In the genomic region with DNA sequence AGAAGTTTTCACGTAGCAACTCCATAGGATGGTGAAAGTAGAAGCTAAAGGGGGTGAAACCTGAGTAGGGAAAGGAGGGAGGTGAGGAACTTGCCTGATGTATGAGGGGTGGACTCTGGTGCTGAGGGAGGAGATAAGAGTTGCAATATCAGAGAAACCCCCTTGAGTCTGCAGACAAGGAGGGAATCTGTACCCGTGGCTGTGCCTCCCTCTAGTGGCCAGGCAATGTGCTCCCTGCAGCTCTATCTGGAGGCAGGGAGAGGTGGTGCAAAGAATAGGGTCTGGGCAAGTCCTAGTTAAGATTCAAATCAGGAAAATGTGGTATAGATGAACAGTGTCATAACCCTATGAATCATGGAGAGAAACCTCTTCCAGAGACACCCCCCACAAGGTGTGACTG, we compare ENCODE assay signal across 9 mouse cellular contexts.
DNase-seq lines count a peak whose midpoint lies in the region; ATAC-seq and TF ChIP-seq lines count a peak whose summit lies in the region.
"Had no signal": no experiment of that assay in that cellular context is flagged by ENCODE, and none has a peak within 500 bp of the region (broad histone marks: within the 10 kb centered on the region; RNA-seq: fewer than 3 reads in every experiment).

No protein-coding gene starts in this region.

- TF ChIP-seq POLR2A in limb, embryonic 14.5 days (IDR thresholded peaks at IDR 0.05; ENCODE audit: borderline replicate concordance, extremely low read depth, insufficient read depth, insufficient read length), result no peak

- no peak overlapping the region for H3K9ac ChIP-seq in liver, embryonic 11.5 days (ENCODE audit: low read depth, low read length)
- no peak overlapping the region for H3K9ac ChIP-seq in hindbrain, postnatal 0 days (replicated peaks; ENCODE audit: low read length)
- no peak overlapping the region for H3K9ac ChIP-seq in limb, embryonic 14.5 days (ENCODE audit: low read depth, low read length, severe bottlenecking)

- no peak overlapping the region for H3K4me3 ChIP-seq in liver, embryonic 11.5 days (ENCODE audit: low read depth, low read length)
- H3K4me3 ChIP-seq in hindbrain, postnatal 0 days (ENCODE audit: low read length), result no peak overlapping the region
- no peak overlapping the region for H3K4me3 ChIP-seq in limb, embryonic 14.5 days (replicated peaks; ENCODE audit: low read length)

- H3K36me3 ChIP-seq in liver, embryonic 11.5 days (ENCODE audit: control insufficient read depth, insufficient read depth, low read length), result no peaks in the 10 kb centered on the region
- H3K36me3 ChIP-seq in hindbrain, postnatal 0 days (ENCODE audit: insufficient read depth, low read length), result no peaks in the 10 kb centered on the region
- H3K36me3 ChIP-seq in limb, embryonic 14.5 days (ENCODE audit: control insufficient read depth, insufficient read depth, low read length), result no peaks in the 10 kb centered on the region

- no peak overlapping the region for H3K27ac ChIP-seq in liver, embryonic 11.5 days (ENCODE audit: low read depth, low read length)
- H3K27ac ChIP-seq in hindbrain, postnatal 0 days, result no peak overlapping the region
- no peak overlapping the region for H3K27ac ChIP-seq in limb, embryonic 14.5 days (replicated peaks; ENCODE audit: low read depth, low read length)
- H3K27ac ChIP-seq: macrophage had no signal

- no peak overlapping the region for H3K4me2 ChIP-seq in liver, embryonic 11.5 days
- H3K4me2 ChIP-seq in hindbrain, postnatal 0 days (ENCODE audit: low read depth, low read length), result no peak overlapping the region
- H3K4me2 ChIP-seq in limb, embryonic 14.5 days (replicated peaks; ENCODE audit: low read depth, low read length, severe bottlenecking), result no peak overlapping the region

- H3K27me3 ChIP-seq in liver, embryonic 11.5 days (replicated peaks; ENCODE audit: control insufficient read depth, insufficient read depth, low read length), result no peaks in the 10 kb centered on the region
- H3K27me3 ChIP-seq in Patski, result peaks cover 6% of the 10 kb centered on the region
- no peaks in the 10 kb centered on the region for H3K27me3 ChIP-seq in hindbrain, postnatal 0 days (ENCODE audit: insufficient read depth, low read length)
- H3K27me3 ChIP-seq in limb, embryonic 14.5 days (ENCODE audit: control insufficient read depth, insufficient read depth, low read length), result no peaks in the 10 kb centered on the region

- peak; percentile 80 for TF ChIP-seq CTCF in Patski (IDR thresholded peaks at IDR 0.05)
- peak; percentile 86 for TF ChIP-seq CTCF in hindbrain, postnatal 0 days (IDR thresholded peaks at IDR 0.05; ENCODE audit: low read depth)

- no peaks in the 10 kb centered on the region for H3K9me3 ChIP-seq in liver, embryonic 11.5 days (ENCODE audit: control insufficient read depth, low read length)
- no peaks in the 10 kb centered on the region for H3K9me3 ChIP-seq in hindbrain, postnatal 0 days (ENCODE audit: low read length)
- H3K9me3 ChIP-seq in limb, embryonic 14.5 days (ENCODE audit: control insufficient read depth, low read length), result no peaks in the 10 kb centered on the region

- DNase-seq in liver (peak; percentile 20), Patski (ENCODE audit: low read depth, low spot score) (no peak)
- no peak for DNase-seq in liver, embryonic 11.5 days (ENCODE audit: low spot score)
- peak; percentile 47 for DNase-seq in embryo, embryonic 10.5 days (ENCODE audit: low spot score)
- peak; percentile 69 for DNase-seq in hindbrain, postnatal 0 days (ENCODE audit: low spot score)
- peak; percentile 10 for DNase-seq in limb, embryonic 14.5 days (ENCODE audit: low spot score)
- DNase-seq in retina, postnatal 1 day, result peak; percentile 66
- DNase-seq in gastrocnemius, adult 18-20 months (ENCODE audit: low spot score), result no peak

- in situ Hi-C loops in Patski (cut with MboI; ENCODE audit: low pct_unique_long_range_greater_than_20kb), result loop anchor here (25.0 kb wide), 1 partner anchor 641 kb away; a partner anchor contains a TSS

- H3K4me1 ChIP-seq in liver, embryonic 11.5 days (replicated peaks; ENCODE audit: control insufficient read depth, insufficient read depth, low read length), result no peaks in the 10 kb centered on the region
- H3K4me1 ChIP-seq in hindbrain, postnatal 0 days (ENCODE audit: insufficient read depth, low read length), result no peaks in the 10 kb centered on the region
- no peaks in the 10 kb centered on the region for H3K4me1 ChIP-seq in limb, embryonic 14.5 days (ENCODE audit: control insufficient read depth, insufficient read depth, low read length)

- POLR2A ChIA-PET in Patski (lab: Charles Lee), result no interaction called here

- no peak for ATAC-seq in liver, embryonic 11.5 days (replicated peaks; ENCODE audit: low FRiP score)
- ATAC-seq in Patski, result no peak
- peak; percentile 55; the same call in 1 of the 2 replicates for ATAC-seq in hindbrain, postnatal 0 days
- ATAC-seq in limb, embryonic 14.5 days (ENCODE audit: low FRiP score, low read depth), result no peak

- 38% methylated on average over 2 of the region's 2 CpGs for WGBS in liver, embryonic 11.5 days
- whole genome bisulfite sequencing in hindbrain, postnatal 0 days, result 45% methylated on average over 2 of the region's 2 CpGs
- 43% methylated on average over 2 of the region's 2 CpGs for WGBS in limb, embryonic 14.5 days

- CTCF ChIA-PET in Patski (lab: Charles Lee), result interaction anchor here (1.3 to 1.4 kb wide), 2 partner anchors 9 to 19 kb away, joined by 5 read pairs; no protein-coding TSS in a partner anchor

Comparison
In these comparisons a context has a peak if more than half of its experiments do, and no peak if none do; other contexts are left out.
1. DNase-seq: peak in liver (single experiment), embryo, embryonic 10.5 days (single experiment), hindbrain, postnatal 0 days (single experiment), limb, embryonic 14.5 days (single experiment) and retina, postnatal 1 day (single experiment); none in liver, embryonic 11.5 days (single experiment), Patski (single experiment) and gastrocnemius, adult 18-20 months (single experiment).